7 mouse cellular contexts compared by ENCODE assay signal in the genomic region with DNA sequence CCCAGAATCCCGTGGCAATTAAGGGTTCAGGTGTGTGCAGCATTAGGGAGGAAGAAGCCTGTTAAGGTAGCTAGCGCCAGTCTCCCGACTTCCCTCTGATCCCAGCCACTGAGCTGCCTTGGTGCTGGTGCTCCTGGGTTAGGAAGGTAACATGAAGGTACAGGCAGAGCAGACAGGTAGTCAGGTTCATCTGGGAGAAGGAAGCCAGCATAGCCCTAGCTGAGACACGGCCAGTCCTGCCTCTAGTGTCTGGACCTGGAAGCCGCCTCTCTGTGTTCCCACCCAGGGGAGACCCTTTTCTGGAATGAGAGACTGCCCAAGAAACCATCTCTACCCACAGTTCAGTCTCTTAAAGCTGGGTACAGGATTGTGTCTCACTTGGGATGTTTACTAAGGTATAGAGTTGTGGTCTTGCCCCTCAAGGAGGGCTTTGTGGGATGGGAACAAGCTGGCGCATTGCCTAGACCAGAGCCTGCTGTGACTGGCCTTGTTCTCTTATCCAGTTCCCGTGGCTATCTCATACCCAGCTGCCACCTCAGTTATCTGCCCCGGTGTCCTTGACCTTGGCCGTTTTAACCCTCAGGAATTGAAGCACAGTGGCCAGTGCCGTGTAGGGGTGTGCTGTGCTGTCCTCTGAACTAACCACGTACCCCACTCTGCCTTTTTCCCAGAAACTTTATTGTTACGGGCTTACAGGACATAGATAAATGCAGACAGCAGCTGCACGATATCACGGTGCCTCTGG. TPM values are rescaled to one million over a fixed set of nuclear protein-coding genes. Genes with fewer than 3 reads are reported as not detected.
DNase-seq lines count a peak whose midpoint lies in the region; ATAC-seq and TF ChIP-seq lines count a peak whose summit lies in the region.

No protein-coding gene starts in this region.

- no peak for TF ChIP-seq CTCF in testis, adult 2 months (IDR thresholded peaks at IDR 0.05; ENCODE audit: control insufficient read depth, insufficient read depth, insufficient replicate concordance, low read depth, low read length)

- WGBS in forebrain, embryonic 14.5 days = 85% methylated on average over 14 of the region's 14 CpGs
- WGBS in limb, embryonic 15.5 days = 88% methylated on average over 14 of the region's 14 CpGs

- H3K27ac ChIP-seq in forebrain, embryonic 14.5 days (ENCODE audit: low read depth, low read length) = no peak overlapping the region
- H3K27ac ChIP-seq in limb, embryonic 15.5 days = no peak overlapping the region
- peak overlapping the region; percentile 87 for H3K27ac ChIP-seq in testis, adult 2 months (ENCODE audit: control insufficient read depth, insufficient read depth, low read depth, low read length)

- H3K9me3 ChIP-seq in megakaryocyte, embryonic 14.5 days = no peaks in the 10 kb centered on the region
- H3K9me3 ChIP-seq in forebrain, embryonic 14.5 days (replicated peaks; ENCODE audit: control insufficient read depth, low read length) = no peaks in the 10 kb centered on the region
- H3K9me3 ChIP-seq in limb, embryonic 15.5 days = no peaks in the 10 kb centered on the region

- H3K4me2 ChIP-seq in forebrain, embryonic 14.5 days (ENCODE audit: low read length) = peak overlapping the region; percentile 99
- peak overlapping the region; percentile 85 for H3K4me2 ChIP-seq in limb, embryonic 15.5 days

- H3K9ac ChIP-seq in forebrain, embryonic 14.5 days (ENCODE audit: low read length) = peak overlapping the region; percentile 86; the same call in 1 of the 2 replicates
- peak overlapping the region; percentile 84 for H3K9ac ChIP-seq in limb, embryonic 15.5 days

- no peak for ATAC-seq in megakaryocyte, adult 5-6 weeks (ENCODE audit: poor library complexity, severe bottlenecking)
- ATAC-seq in forebrain, embryonic 14.5 days = no peak
- no peak for ATAC-seq in limb, embryonic 15.5 days (ENCODE audit: insufficient number of reproducible peaks, low FRiP score, low TSS enrichment, low read depth)
- no peak for ATAC-seq in frontal cortex, adult (ENCODE audit: low TSS enrichment)

- TF ChIP-seq POLR2A in testis, adult 2 months (IDR thresholded peaks at IDR 0.05; ENCODE audit: control insufficient read depth, low read depth, low read length) = 0 out of 2 replicates have a peak, but pooled peaks have one; percentile 6

- peaks cover 41% of the 10 kb centered on the region for H3K4me1 ChIP-seq in megakaryocyte, embryonic 14.5 days
- peaks cover 13% of the 10 kb centered on the region for H3K4me1 ChIP-seq in forebrain, embryonic 14.5 days (ENCODE audit: control insufficient read depth, insufficient read depth, low read length)
- peaks cover 14% of the 10 kb centered on the region for H3K4me1 ChIP-seq in limb, embryonic 15.5 days
- peaks cover 10% of the 10 kb centered on the region for H3K4me1 ChIP-seq in testis, adult 2 months (ENCODE audit: control insufficient read depth, insufficient read depth, low read length)

- H3K4me3 ChIP-seq in megakaryocyte, embryonic 14.5 days (replicated peaks) = peak overlapping the region; percentile 81
- peak overlapping the region; percentile 92 for H3K4me3 ChIP-seq in forebrain, embryonic 14.5 days (ENCODE audit: low read depth, low read length)
- peak overlapping the region; percentile 75 for H3K4me3 ChIP-seq in limb, embryonic 15.5 days
- peak overlapping the region; percentile 95 for H3K4me3 ChIP-seq in testis, adult 2 months (ENCODE audit: control insufficient read depth, low read depth, low read length)

- peaks cover 45% of the 10 kb centered on the region for H3K36me3 ChIP-seq in megakaryocyte, embryonic 14.5 days (replicated peaks; ENCODE audit: low read length)
- H3K36me3 ChIP-seq in forebrain, embryonic 14.5 days (ENCODE audit: control insufficient read depth, insufficient read depth, low read length) = peaks cover 43% of the 10 kb centered on the region
- H3K36me3 ChIP-seq in limb, embryonic 15.5 days = peaks cover 36% of the 10 kb centered on the region
- H3K36me3 ChIP-seq in testis, adult 2 months (ENCODE audit: control insufficient read depth, insufficient read depth, low read length) = peaks cover 4% of the 10 kb centered on the region

- H3K27me3 ChIP-seq in megakaryocyte, embryonic 14.5 days (replicated peaks) = peaks cover 46% of the 10 kb centered on the region
- no peaks in the 10 kb centered on the region for H3K27me3 ChIP-seq in forebrain, embryonic 14.5 days (replicated peaks; ENCODE audit: control insufficient read depth, insufficient read depth, low read length)
- H3K27me3 ChIP-seq in limb, embryonic 15.5 days = no peaks in the 10 kb centered on the region
- no peaks in the 10 kb centered on the region for H3K27me3 ChIP-seq in testis, adult 2 months (ENCODE audit: control insufficient read depth, insufficient read depth, low read length)

- DNase-seq in forebrain, embryonic 14.5 days (ENCODE audit: low spot score) = no peak
- no peak for DNase-seq in lung, postnatal 10 days

RNA-seq across cellular contexts. Expression of a gene that starts 8.9 kb away (rescaled TPM):
- polyA plus RNA-seq in megakaryocyte, embryonic 14.5 days (2012; ENCODE audit: insufficient read depth, low replicate concordance) = 1.5 and 10.2 TPM in 2 replicates
- total RNA-seq in megakaryocyte, adult 5-6 weeks (2015) = 52.2 and 52.3 TPM in 2 replicates
- total RNA-seq in megakaryocyte, adult 5-6 weeks (2017) = 67.8 and 102 TPM in 2 replicates
- 180 and 181 TPM in 2 replicates for polyA plus RNA-seq in forebrain, embryonic 14.5 days (2014; fragmentation: Nextera tagmentation; extraction: Ambion mirVana)
- 123 and 130 TPM in 2 replicates for polyA plus RNA-seq in limb, embryonic 15.5 days (2015; fragmentation: Nextera tagmentation; extraction: Ambion mirVana)
- polyA plus RNA-seq in testis, adult 2 months (2012; rRNA removed) = 182 and 203 TPM in 2 replicates

Comparison
In these comparisons a context has a peak if more than half of its experiments do, and no peak if none do; other contexts are left out.
1. RNA of a gene that starts 8.9 kb away (polyA plus RNA-seq): 182 to 203 TPM in testis, adult 2 months, 180 to 181 TPM in forebrain, embryonic 14.5 days and 123 to 130 TPM in limb, embryonic 15.5 days; 1.5 to 10.2 TPM in megakaryocyte, embryonic 14.5 days; every median in the first group is over 10 times any median in the second.
2. Peak in every context shown above with its lines, with median percentiles within 50 percentile points of each other: H3K4me3 ChIP-seq.